Mouse (Mus musculus) lung, embryonic 16.5 days (tissue): ENCODE results near the gene Tsx. TPM values are rescaled to one million over a fixed set of nuclear protein-coding genes. Genes with fewer than 3 reads are reported as not detected.
A peak's percentile ranks its signal among the peaks of the same experiment; 100 is the strongest.
"Not testable (repeated sequence)": the region's sequence is repeated elsewhere in the genome, so short reads cannot be mapped to it uniquely, and the experiment has no call there.

Experiments used
- ATAC-seq: fragments of 200-750 bp; cut with Nextera tagmentation; 2 replicates; pipeline ENCODE4 v1.8.0; 2017; ENCODE audit warnings: low read depth, mild to moderate bottlenecking, moderate library complexity
- H3K27ac ChIP-seq: fragments of 300-500 bp; sonication (generic); 2 replicates; pipeline ENCODE4 v1.5.1; 2014; ENCODE audit warnings: mild to moderate bottlenecking, control low read depth, low read length
- H3K27me3 ChIP-seq: fragments of 300-500 bp; sonication (generic); 2 replicates; pipeline ENCODE4 v1.6.1; 2014; ENCODE audit warnings: low read depth, low read length, mixed read lengths; ENCODE audit not compliant: control insufficient read depth, insufficient read depth
- H3K36me3 ChIP-seq: fragments of 300-500 bp; sonication (generic); 2 replicates; pipeline ENCODE4 v1.6.1; 2014; ENCODE audit warnings: low read length; ENCODE audit not compliant: control insufficient read depth, insufficient read depth
- H3K4me1 ChIP-seq: fragments of 300-500 bp; sonication (generic); replicated peaks from 2 replicates; pipeline ENCODE4 v1.6.1; 2014; ENCODE audit warnings: low read length, mixed read lengths; ENCODE audit not compliant: control insufficient read depth, insufficient read depth
- H3K4me2 ChIP-seq: fragments of 300-500 bp; sonication (generic); 2 replicates; pipeline ENCODE4 v1.6.1; 2014; ENCODE audit warnings: low read depth, low read length, control low read depth
- H3K4me3 ChIP-seq: fragments of 300-500 bp; sonication (generic); 2 replicates; pipeline ENCODE4 v1.5.1; 2014; ENCODE audit warnings: mild to moderate bottlenecking, low read length, control low read depth
- H3K9ac ChIP-seq: fragments of 300-500 bp; sonication (generic); 2 replicates; pipeline ENCODE4 v1.6.1; 2014; ENCODE audit warnings: low read length, control low read depth
- H3K9me3 ChIP-seq: fragments of 300-500 bp; sonication (generic); 2 replicates; pipeline ENCODE4 v1.6.1; 2016; ENCODE audit warnings: low read length; ENCODE audit not compliant: control insufficient read depth
- WGBS: fragments of 180-500 bp; shearing (Covaris S2); extraction: QIAGEN DNeasy Blood & Tissue Kit; methylation state at CpG from one replicate; pipeline ENCODE4 v1.1.7; 2014; 5-methylcytosine and 5-hydroxymethylcytosine counted together
- polyA plus RNA-seq: library from polyadenylated mRNA; unstranded; fragments of >200 nt; fragmentation: Nextera tagmentation; extraction: Ambion mirVana; gene quantifications from 2 replicates; pipeline ENCODE4 v1.2.1, GENCODE M21; 2015

Tsx gene
- polyA plus RNA-seq, 1 experiment from 2014 or later: 0.25 TPM

GRCm38 (mm10) chrX:103421710-103422109 is 7.4 kb downstream of the Tsx start, which contains the start of gene Gm26992:
Gene Gm26992 (plus strand): TSS chrX:103422010.
- H3K27me3 ChIP-seq: peaks cover 9% of the 10 kb centered on the region
- WGBS: 76% methylated on average over 2 of the region's 2 CpGs
- H3K4me2 ChIP-seq: no peak within 1 kb of the TSS
- no peak within 1 kb of the TSS for H3K4me3 ChIP-seq
- no peaks in the 10 kb centered on the region for H3K9me3 ChIP-seq
- no peak within 1 kb of the TSS for H3K27ac ChIP-seq
- no peaks in the 10 kb centered on the region for H3K36me3 ChIP-seq
- no peak within 1 kb of the TSS for H3K9ac ChIP-seq
- ATAC-seq: no peak
- no peaks in the 10 kb centered on the region for H3K4me1 ChIP-seq

- Histone ChIP-seq H3K36me3 (no peaks in the 10 kb centered on the region), H3K27ac (no peak overlapping the region), H3K4me1 (no peaks in the 10 kb centered on the region), H3K4me2 (no peak overlapping the region), H3K4me3 (no peak overlapping the region), H3K27me3 (peaks cover 12% of the 10 kb centered on the region; the same call in 1 of the 2 replicates), H3K9ac (no peak overlapping the region), H3K9me3 (no peaks in the 10 kb centered on the region)
- ATAC-seq: no peak
- 69% methylated on average over 7 of the region's 7 CpGs for WGBS
These were observed 13.4 kb downstream of the Tsx start for GRCm38 (mm10) chrX:103427677-103428076.

- H3K4me2 ChIP-seq: no peak overlapping the region
- H3K27me3 ChIP-seq: peaks cover 15% of the 10 kb centered on the region
- H3K27ac ChIP-seq: no peak overlapping the region
- no peak overlapping the region for H3K9ac ChIP-seq
- ATAC-seq: no peak
- H3K4me3 ChIP-seq: no peak overlapping the region
- H3K36me3 ChIP-seq: no peaks in the 10 kb centered on the region
- no peaks in the 10 kb centered on the region for H3K9me3 ChIP-seq
- WGBS: 51% methylated on average over 7 of the region's 7 CpGs
- no peaks in the 10 kb centered on the region for H3K4me1 ChIP-seq
These were observed 18.0 kb downstream of the Tsx start for GRCm38 (mm10) chrX:103432293-103432692.

GRCm38 (mm10) chrX:103438023-103438422 is 23.8 kb downstream of the Tsx start:
- Histone ChIP-seq H3K27me3 (peaks cover 33% of the 10 kb centered on the region), H3K36me3 (no peaks in the 10 kb centered on the region), H3K9ac (no peak overlapping the region), H3K4me3 (no peak overlapping the region), H3K4me2 (no peak overlapping the region), H3K27ac (no peak overlapping the region), H3K9me3 (no peaks in the 10 kb centered on the region), H3K4me1 (no peaks in the 10 kb centered on the region)
- ATAC-seq: no peak
- 12% methylated on average over 9 of the region's 9 CpGs for WGBS

- Histone ChIP-seq H3K36me3 (no peaks in the 10 kb centered on the region), H3K4me1 (no peaks in the 10 kb centered on the region), H3K4me3 (no peak overlapping the region), H3K27ac (no peak overlapping the region), H3K9ac (no peak overlapping the region), H3K4me2 (no peak overlapping the region), H3K27me3 (peaks cover 33% of the 10 kb centered on the region), H3K9me3 (no peaks in the 10 kb centered on the region)
- 0% methylated on average over 1 of the region's 1 CpGs for WGBS
- no peak for ATAC-seq
These were observed 26.5 kb downstream of the Tsx start for GRCm38 (mm10) chrX:103440803-103441202.

GRCm38 (mm10) chrX:103443755-103444154 is 29.5 kb downstream of the Tsx start:
- Histone ChIP-seq H3K36me3 (no peaks in the 10 kb centered on the region), H3K9ac (no peak overlapping the region), H3K4me2 (no peak overlapping the region), H3K27me3 (peaks cover 37% of the 10 kb centered on the region), H3K4me1 (no peaks in the 10 kb centered on the region), H3K9me3 (no peaks in the 10 kb centered on the region), H3K4me3 (no peak overlapping the region), H3K27ac (no peak overlapping the region)
- 35% methylated on average over 7 of the region's 7 CpGs for WGBS
- no peak for ATAC-seq

GRCm38 (mm10) chrX:103447539-103448169 is 33.4 kb downstream of the Tsx start:
- H3K36me3 ChIP-seq: no peaks in the 10 kb centered on the region
- peaks cover 34% of the 10 kb centered on the region for H3K27me3 ChIP-seq
- H3K9ac ChIP-seq: peak overlapping the region; percentile 51
- H3K4me3 ChIP-seq: peak overlapping the region; percentile 52
- H3K27ac ChIP-seq: no peak overlapping the region
- peak; percentile 94 for ATAC-seq
- WGBS: 9% methylated on average over 34 of the region's 34 CpGs
- peak overlapping the region; percentile 62 for H3K4me2 ChIP-seq
- no peaks in the 10 kb centered on the region for H3K9me3 ChIP-seq
- no peaks in the 10 kb centered on the region for H3K4me1 ChIP-seq

GRCm38 (mm10) chrX:103448429-103448828 is 34.2 kb downstream of the Tsx start:
- Histone ChIP-seq H3K4me3 (peak overlapping the region; percentile 52), H3K4me2 (peak overlapping the region; percentile 62), H3K27me3 (peaks cover 30% of the 10 kb centered on the region)
- not testable (repeated sequence) for ATAC-seq, H3K36me3 ChIP-seq, H3K4me1 ChIP-seq, H3K9ac ChIP-seq, H3K9me3 ChIP-seq, H3K27ac ChIP-seq
- WGBS: 42% methylated on average over 10 of the region's 13 CpGs

- not testable (repeated sequence) for H3K9ac ChIP-seq, H3K36me3 ChIP-seq, H3K9me3 ChIP-seq, H3K4me1 ChIP-seq, ATAC-seq, H3K27ac ChIP-seq, H3K4me3 ChIP-seq, H3K4me2 ChIP-seq
- H3K27me3 ChIP-seq: peaks cover 30% of the 10 kb centered on the region
- WGBS: 74% methylated on average over 14 of the region's 27 CpGs
These were observed 34.9 kb downstream of the Tsx start for GRCm38 (mm10) chrX:103448943-103449722.
